Mouse (Mus musculus) fibroblast of lung, adult 2 months (primary cell): ENCODE data around the gene Gm4787.
A peak's percentile ranks its signal among the peaks of the same experiment; 100 is the strongest.
"Not testable (repeated sequence)": the region's sequence is repeated elsewhere in the genome, so short reads cannot be mapped to it uniquely, and the experiment has no call there.

Experiments
- DNase-seq: peaks from one replicate; pipeline ENCODE4 v3.0.0-alpha.2; 2011; ENCODE audit warnings: low read depth

The Gm4787 gene

GRCm38 (mm10) chr12:81379364-81379763, at the start of gene Gm4787:
TSS of gene Gm4787 (minus strand) at chr12:81379464.
- not testable (repeated sequence) for DNase-seq

- DNase-seq = no peak
Measured at GRCm38 (mm10) chr12:81421846-81422245, 42.6 kb upstream of the Gm4787 start, which contains the start of gene Adam4. TSS of gene Adam4 (minus strand) at chr12:81421946.

GRCm38 (mm10) chr12:81413211-81413610, 33.9 kb upstream of the Gm4787 start:
- DNase-seq = no peak

- no peak for DNase-seq
Measured at GRCm38 (mm10) chr12:81408966-81409365, 29.7 kb upstream of the Gm4787 start.

- peak; percentile 41 for DNase-seq
Measured at GRCm38 (mm10) chr12:81402187-81402586, 22.9 kb upstream of the Gm4787 start.

- DNase-seq = no peak
Measured at GRCm38 (mm10) chr12:81333841-81334240, 45.4 kb downstream of the Gm4787 start.

- DNase-seq = no peak
Measured at GRCm38 (mm10) chr12:81332875-81333421, 46.3 kb downstream of the Gm4787 start, which contains the start of gene Slc8a3. TSS of gene Slc8a3 (minus strand) at chr12:81333180.

GRCm38 (mm10) chr12:81331937-81332874, 47.1 kb downstream of the Gm4787 start:
- DNase-seq = no peak

- DNase-seq = no peak
Measured at GRCm38 (mm10) chr12:81331046-81331638, 48.1 kb downstream of the Gm4787 start.
